Mouse (Mus musculus) intestine, embryonic 16.5 days (tissue): ENCODE measurements around the gene Asb4. TPM values are rescaled to one million over a fixed set of nuclear protein-coding genes. Genes with fewer than 3 reads are reported as not detected.

ENCODE experiments used
- ATAC-seq: fragments of 200-750 bp; cut with Nextera tagmentation; 2 replicates; pipeline ENCODE4 v1.8.0; 2017; ENCODE audit warnings: moderate TSS enrichment, moderate library complexity
- H3K27ac ChIP-seq: fragments of 300-500 bp; sonication (generic); 2 replicates; pipeline ENCODE4 v1.5.1; 2014; ENCODE audit warnings: mild to moderate bottlenecking, low read length
- H3K27me3 ChIP-seq: fragments of 300-500 bp; sonication (generic); replicated peaks from 2 replicates; pipeline ENCODE4 v1.6.1; 2014; ENCODE audit warnings: low read length, control low read depth, mixed read lengths; ENCODE audit not compliant: control insufficient read depth, insufficient read depth
- H3K36me3 ChIP-seq: fragments of 300-500 bp; sonication (generic); 2 replicates; pipeline ENCODE4 v1.6.1; 2014; ENCODE audit warnings: low read length, control low read depth; ENCODE audit not compliant: control insufficient read depth, insufficient read depth
- H3K4me1 ChIP-seq: fragments of 300-500 bp; sonication (generic); 2 replicates; pipeline ENCODE4 v1.6.1; 2014; ENCODE audit warnings: low read length, control low read depth, mixed read lengths; ENCODE audit not compliant: control insufficient read depth, insufficient read depth
- H3K4me2 ChIP-seq: fragments of 300-500 bp; sonication (generic); 2 replicates; pipeline ENCODE4 v1.6.1; 2014; ENCODE audit warnings: low read depth, low read length, control low read depth
- H3K4me3 ChIP-seq: fragments of 300-500 bp; sonication (generic); 2 replicates; pipeline ENCODE4 v1.5.1; 2014; ENCODE audit warnings: mild to moderate bottlenecking, low read length
- H3K9ac ChIP-seq: fragments of 300-500 bp; sonication (generic); 2 replicates; pipeline ENCODE4 v1.6.1; 2014; ENCODE audit warnings: low read depth, low read length
- H3K9me3 ChIP-seq: fragments of 300-500 bp; sonication (generic); 2 replicates; pipeline ENCODE4 v1.6.1; 2016; ENCODE audit warnings: low read length, control low read depth; ENCODE audit not compliant: control insufficient read depth
- WGBS: fragments of 180-500 bp; shearing (Covaris S2); extraction: QIAGEN DNeasy Blood & Tissue Kit; methylation state at CpG from one replicate; pipeline ENCODE4 v1.1.7; 2014; 5-methylcytosine and 5-hydroxymethylcytosine counted together
- polyA plus RNA-seq: library from polyadenylated mRNA; unstranded; fragments of >200 nt; fragmentation: Nextera tagmentation; extraction: Ambion mirVana; gene quantifications from 2 replicates; pipeline ENCODE4 v1.2.1, GENCODE M21; 2015

The Asb4 gene
- polyA plus RNA-seq, 1 experiment from 2014 or later, result 14.0 TPM

GRCm38 (mm10) chr6:5433887-5434286 is 50.7 kb downstream of the Asb4 start:
- H3K4me1 ChIP-seq, result no peaks in the 10 kb centered on the region
- no peak overlapping the region for H3K4me2 ChIP-seq
- H3K27ac ChIP-seq, result no peak overlapping the region
- ATAC-seq, result no peak
- no peak overlapping the region for H3K4me3 ChIP-seq
- WGBS, result 87% methylated on average over 2 of the region's 2 CpGs
- H3K9ac ChIP-seq, result no peak overlapping the region
- H3K27me3 ChIP-seq, result no peaks in the 10 kb centered on the region
- no peaks in the 10 kb centered on the region for H3K36me3 ChIP-seq
- no peaks in the 10 kb centered on the region for H3K9me3 ChIP-seq

GRCm38 (mm10) chr6:5437757-5438156 is 54.6 kb downstream of the Asb4 start:
- Histone ChIP-seq H3K9me3 (no peaks in the 10 kb centered on the region), H3K4me1 (no peaks in the 10 kb centered on the region; the same call in 1 of the 2 replicates), H3K36me3 (no peaks in the 10 kb centered on the region), H3K9ac (no peak overlapping the region), H3K27me3 (no peaks in the 10 kb centered on the region), H3K27ac (no peak overlapping the region), H3K4me2 (no peak overlapping the region), H3K4me3 (no peak overlapping the region)
- no peak for ATAC-seq
- WGBS, result 40% methylated on average over 4 of the region's 4 CpGs

- H3K4me1 ChIP-seq, result peaks cover 4% of the 10 kb centered on the region; the same call in 1 of the 2 replicates
- no peak overlapping the region for H3K9ac ChIP-seq
- H3K36me3 ChIP-seq, result no peaks in the 10 kb centered on the region
- H3K4me3 ChIP-seq, result no peak overlapping the region
- H3K27me3 ChIP-seq, result no peaks in the 10 kb centered on the region
- no peak overlapping the region for H3K4me2 ChIP-seq
- no peak for ATAC-seq
- H3K27ac ChIP-seq, result no peak overlapping the region
- H3K9me3 ChIP-seq, result no peaks in the 10 kb centered on the region
- 78% methylated on average over 6 of the region's 6 CpGs for WGBS
Observed at GRCm38 (mm10) chr6:5441221-5441620, 58.0 kb downstream of the Asb4 start.

- peak; percentile 91 for ATAC-seq
- Histone ChIP-seq H3K9ac (no peak overlapping the region), H3K4me2 (0 out of 2 replicates have a peak overlapping the region, but pooled peaks have one; percentile 9), H3K9me3 (no peaks in the 10 kb centered on the region), H3K4me1 (peaks cover 4% of the 10 kb centered on the region; the same call in 1 of the 2 replicates), H3K4me3 (no peak overlapping the region), H3K27ac (no peak overlapping the region), H3K27me3 (no peaks in the 10 kb centered on the region), H3K36me3 (no peaks in the 10 kb centered on the region)
- 12% methylated on average over 14 of the region's 14 CpGs for WGBS
Observed at GRCm38 (mm10) chr6:5442316-5443085, 59.3 kb downstream of the Asb4 start.

GRCm38 (mm10) chr6:5443104-5443863 is 60.1 kb downstream of the Asb4 start:
- Histone ChIP-seq H3K4me3 (no peak overlapping the region), H3K27ac (no peak overlapping the region)

DNA sequence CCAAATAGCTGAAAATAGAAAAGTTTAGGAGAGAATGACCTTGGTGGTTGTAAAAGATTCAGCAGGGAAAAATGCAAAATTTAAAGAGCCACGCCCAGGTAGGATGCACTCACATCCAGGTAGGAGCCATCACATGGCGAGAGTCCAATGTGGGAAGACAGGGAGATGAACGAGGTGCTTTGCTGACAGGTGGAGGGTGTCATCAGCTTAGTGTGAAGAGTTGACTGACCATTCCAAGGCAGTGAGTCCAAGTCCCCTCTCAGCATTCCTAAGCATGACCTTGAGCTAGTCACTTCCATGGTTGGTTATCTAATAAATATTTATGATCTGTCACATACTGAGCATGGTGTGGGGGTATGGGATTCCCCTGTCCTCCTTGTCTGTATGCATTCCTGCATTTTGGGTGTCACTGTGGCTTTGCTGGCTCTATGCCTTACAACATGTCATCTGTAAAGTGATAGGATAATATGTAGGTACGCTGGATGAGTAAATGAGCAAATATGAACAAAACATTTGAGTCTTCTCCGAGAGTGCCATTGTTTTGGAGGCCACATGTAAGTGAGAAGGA is 61.2 kb downstream of the Asb4 start:
- 90% methylated on average over 5 of the region's 5 CpGs for WGBS
- peaks cover 4% of the 10 kb centered on the region; the same call in 1 of the 2 replicates for H3K4me1 ChIP-seq
- no peak overlapping the region for H3K27ac ChIP-seq
- H3K27me3 ChIP-seq, result no peaks in the 10 kb centered on the region
- no peak for ATAC-seq
- H3K36me3 ChIP-seq, result no peaks in the 10 kb centered on the region
- H3K9me3 ChIP-seq, result no peaks in the 10 kb centered on the region
- no peak overlapping the region for H3K9ac ChIP-seq
- H3K4me2 ChIP-seq, result no peak overlapping the region
- no peak overlapping the region for H3K4me3 ChIP-seq

More at GRCm38 (mm10) chr6:5443104-5443863, 60.1 kb downstream of the Asb4 start:
- WGBS, result 25% methylated on average over 13 of the region's 13 CpGs
- Histone ChIP-seq H3K27me3 (no peaks in the 10 kb centered on the region), H3K9me3 (no peaks in the 10 kb centered on the region), H3K4me2 (0 out of 2 replicates have a peak overlapping the region, but pooled peaks have one; percentile 9), H3K36me3 (no peaks in the 10 kb centered on the region), H3K4me1 (peaks cover 4% of the 10 kb centered on the region; the same call in 1 of the 2 replicates), H3K9ac (no peak overlapping the region)
- ATAC-seq, result peak; percentile 75

DNA sequence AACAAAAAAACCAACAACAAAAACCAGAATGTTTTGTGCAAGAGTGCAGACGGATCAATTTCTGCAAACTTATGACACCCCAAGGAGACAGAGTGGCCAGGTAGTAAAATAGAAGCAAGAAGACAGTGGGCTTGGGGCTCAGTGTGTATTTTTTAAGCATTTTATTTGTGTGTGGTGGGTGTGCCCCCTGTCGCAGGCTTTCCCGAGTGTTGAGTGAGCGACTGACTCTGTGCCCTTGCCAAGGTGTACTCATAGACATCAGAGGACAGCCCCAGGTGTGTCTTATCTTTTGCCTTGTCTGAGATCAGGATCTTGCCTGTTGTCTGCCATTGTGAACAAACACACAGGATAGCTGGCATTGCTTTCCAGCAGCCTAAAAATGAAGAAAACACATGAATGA is 63.8 kb downstream of the Asb4 start:
- Histone ChIP-seq H3K27ac (no peak overlapping the region), H3K36me3 (no peaks in the 10 kb centered on the region), H3K4me3 (no peak overlapping the region), H3K4me1 (peaks cover 4% of the 10 kb centered on the region; the same call in 1 of the 2 replicates), H3K9me3 (no peaks in the 10 kb centered on the region), H3K4me2 (no peak overlapping the region), H3K9ac (no peak overlapping the region), H3K27me3 (no peaks in the 10 kb centered on the region)
- no peak for ATAC-seq
- 88% methylated on average over 4 of the region's 4 CpGs for WGBS

- Histone ChIP-seq H3K4me3 (no peak overlapping the region), H3K4me1 (peaks cover 4% of the 10 kb centered on the region; the same call in 1 of the 2 replicates), H3K9ac (no peak overlapping the region), H3K27me3 (no peaks in the 10 kb centered on the region), H3K4me2 (no peak overlapping the region), H3K9me3 (no peaks in the 10 kb centered on the region), H3K36me3 (no peaks in the 10 kb centered on the region), H3K27ac (no peak overlapping the region)
- ATAC-seq, result no peak
- 58% methylated on average over 6 of the region's 6 CpGs for WGBS
Observed at GRCm38 (mm10) chr6:5447546-5447945, 64.4 kb downstream of the Asb4 start.

DNA sequence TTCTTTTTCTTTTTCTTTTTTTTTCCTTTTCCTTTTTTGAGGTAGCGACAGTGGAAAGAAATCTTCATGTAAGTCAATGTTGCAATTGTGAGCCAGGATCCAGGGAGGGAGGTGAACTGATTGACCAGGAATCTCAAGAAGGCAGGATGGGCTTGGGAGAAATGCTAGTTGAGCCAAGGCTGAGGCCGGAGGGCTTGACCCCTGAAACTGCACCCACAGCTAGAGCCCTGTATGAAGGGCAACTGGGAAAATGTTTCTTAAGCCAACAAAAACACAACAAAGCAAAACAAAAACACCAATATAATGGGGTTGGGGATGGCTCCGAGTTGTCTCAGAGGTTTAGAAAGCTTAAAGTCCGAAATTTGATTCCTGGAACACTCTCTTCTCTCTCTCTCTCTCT is 65.2 kb downstream of the Asb4 start:
- H3K9me3 ChIP-seq, result no peaks in the 10 kb centered on the region
- H3K4me1 ChIP-seq, result peaks cover 3% of the 10 kb centered on the region; the same call in 1 of the 2 replicates
- no peak overlapping the region for H3K27ac ChIP-seq
- 69% methylated on average over 4 of the region's 4 CpGs for WGBS
- no peaks in the 10 kb centered on the region for H3K36me3 ChIP-seq
- no peak for ATAC-seq
- no peaks in the 10 kb centered on the region for H3K27me3 ChIP-seq
- H3K9ac ChIP-seq, result no peak overlapping the region
- no peak overlapping the region for H3K4me3 ChIP-seq
- H3K4me2 ChIP-seq, result no peak overlapping the region
